Mouse (Mus musculus): ENCODE data around the gene Qk. TPM values are rescaled to one million over a fixed set of nuclear protein-coding genes. Genes with fewer than 3 reads are reported as not detected.
A peak's percentile ranks its signal among the peaks of the same experiment; 100 is the strongest.

Gene Qk
- polyA plus RNA-seq, 1 experiment from 2014 or later: 5.5 TPM

DNA sequence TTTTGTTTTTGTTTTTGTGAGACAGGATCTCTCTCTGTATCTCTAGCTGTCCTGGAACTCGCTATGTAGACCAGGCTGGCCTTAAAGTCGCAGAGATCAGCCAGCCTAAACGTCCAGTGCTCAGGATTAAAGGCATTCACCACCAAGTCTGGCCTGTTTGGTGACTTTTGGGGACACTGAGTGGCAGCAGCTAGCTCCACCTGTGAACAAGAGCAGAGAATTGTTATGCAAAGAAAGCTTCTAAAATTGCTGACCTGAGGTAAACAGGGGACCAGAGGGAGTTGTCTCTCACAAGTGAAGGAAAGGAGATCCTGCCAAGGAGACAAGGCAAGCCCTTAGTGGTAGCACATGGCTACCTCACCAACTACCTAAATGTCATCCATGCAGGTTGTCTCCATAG is 12.5 kb upstream of the Qk start:
- Histone ChIP-seq H3K36me3 (ENCODE audit: control insufficient read depth, insufficient read depth) (no peaks in the 10 kb centered on the region), H3K4me3 (ENCODE audit: low read depth, low read length) (no peak overlapping the region), H3K4me2 (ENCODE audit: low read depth, low read length) (no peak overlapping the region), H3K27ac (ENCODE audit: low read length) (no peak overlapping the region), H3K9ac (ENCODE audit: low read depth, low read length) (no peak overlapping the region), H3K27me3 (ENCODE audit: control insufficient read depth, insufficient read depth, low read depth, low read length) (peaks cover 24% of the 10 kb centered on the region), H3K9me3 (replicated peaks; ENCODE audit: control insufficient read depth, low read length) (no peaks in the 10 kb centered on the region), H3K4me1 (ENCODE audit: control insufficient read depth, low read depth, low read length) (no peaks in the 10 kb centered on the region; the same call in 1 of the 2 replicates)
- ATAC-seq (ENCODE audit: low read depth): no peak
- WGBS (ENCODE audit: insufficient replicate concordance): 47% methylated on average over 3 of the region's 3 CpGs

DNA sequence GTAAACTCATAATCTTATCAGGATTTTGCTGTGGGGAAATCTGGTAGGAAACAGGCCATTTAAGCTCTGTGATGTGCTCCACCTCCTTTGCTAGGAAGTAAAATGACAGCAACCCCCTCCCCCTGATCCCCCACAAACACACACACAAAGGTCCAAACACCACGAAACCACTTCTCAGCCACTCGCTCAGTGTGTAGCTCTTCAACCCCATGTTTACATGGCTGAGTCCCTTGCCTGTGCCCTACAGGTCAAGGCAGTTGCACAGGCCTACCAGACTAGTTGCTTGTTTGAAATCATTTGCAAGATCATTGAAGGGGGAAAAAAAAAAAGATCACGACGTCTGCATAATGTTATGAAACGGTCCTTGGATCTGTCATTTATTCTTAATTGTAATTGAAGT is 9.8 kb upstream of the Qk start:
- ATAC-seq (ENCODE audit: low read depth): peak; percentile 60
- Histone ChIP-seq H3K27me3 (ENCODE audit: control insufficient read depth, insufficient read depth, low read depth, low read length) (peaks cover under 1% of the 10 kb centered on the region), H3K36me3 (ENCODE audit: control insufficient read depth, insufficient read depth) (no peaks in the 10 kb centered on the region), H3K9me3 (replicated peaks; ENCODE audit: control insufficient read depth, low read length) (no peaks in the 10 kb centered on the region), H3K27ac (ENCODE audit: low read length) (0 out of 2 replicates have a peak overlapping the region, but pooled peaks have one; percentile 26), H3K4me3 (ENCODE audit: low read depth, low read length) (no peak overlapping the region), H3K9ac (ENCODE audit: low read depth, low read length) (no peak overlapping the region), H3K4me1 (ENCODE audit: control insufficient read depth, low read depth, low read length) (no peaks in the 10 kb centered on the region; the same call in none of the 2 replicates), H3K4me2 (ENCODE audit: low read depth, low read length) (no peak overlapping the region)
- 63% methylated on average over 5 of the region's 5 CpGs for WGBS (ENCODE audit: insufficient replicate concordance)

DNA sequence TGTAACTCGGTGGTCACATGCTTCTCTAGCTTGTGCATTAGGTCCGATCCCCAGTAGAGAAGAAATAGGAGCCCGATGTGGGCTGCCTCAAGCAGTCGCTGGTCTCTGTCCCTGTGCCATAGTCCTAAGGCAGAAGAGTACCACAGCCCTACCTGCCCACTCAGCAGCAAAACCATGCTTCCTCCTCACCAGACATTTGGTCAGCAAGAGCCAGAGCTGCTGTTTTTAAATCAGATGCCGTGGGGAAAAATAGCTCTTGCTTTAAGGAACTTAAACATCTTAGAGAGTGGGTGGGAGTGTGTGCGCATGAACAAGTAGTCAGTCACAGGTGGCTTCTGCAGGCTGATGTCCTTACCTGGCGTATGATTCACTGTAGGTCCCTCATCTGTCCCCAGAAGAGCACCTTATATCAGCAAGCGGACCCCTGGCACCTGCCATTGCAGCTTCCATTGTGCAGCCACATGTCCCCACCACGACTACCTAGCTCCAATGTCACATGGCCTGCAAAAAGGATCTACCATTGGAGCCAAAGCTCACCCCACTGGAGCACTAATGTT is 9.0 kb upstream of the Qk start:
- no peak overlapping the region for H3K4me2 ChIP-seq (ENCODE audit: low read depth, low read length)
- ATAC-seq (ENCODE audit: low read depth): no peak
- H3K27ac ChIP-seq (ENCODE audit: low read length): peak overlapping the region; percentile 29; the same call in 1 of the 2 replicates
- no peak overlapping the region for H3K4me3 ChIP-seq (ENCODE audit: low read depth, low read length)
- no peaks in the 10 kb centered on the region; the same call in none of the 2 replicates for H3K4me1 ChIP-seq (ENCODE audit: control insufficient read depth, low read depth, low read length)
- H3K36me3 ChIP-seq (ENCODE audit: control insufficient read depth, insufficient read depth): no peaks in the 10 kb centered on the region
- H3K27me3 ChIP-seq (ENCODE audit: control insufficient read depth, insufficient read depth, low read depth, low read length): no peaks in the 10 kb centered on the region
- H3K9ac ChIP-seq (ENCODE audit: low read depth, low read length): no peak overlapping the region
- 65% methylated on average over 9 of the region's 9 CpGs for WGBS (ENCODE audit: insufficient replicate concordance)
- no peaks in the 10 kb centered on the region for H3K9me3 ChIP-seq (replicated peaks; ENCODE audit: control insufficient read depth, low read length)

DNA sequence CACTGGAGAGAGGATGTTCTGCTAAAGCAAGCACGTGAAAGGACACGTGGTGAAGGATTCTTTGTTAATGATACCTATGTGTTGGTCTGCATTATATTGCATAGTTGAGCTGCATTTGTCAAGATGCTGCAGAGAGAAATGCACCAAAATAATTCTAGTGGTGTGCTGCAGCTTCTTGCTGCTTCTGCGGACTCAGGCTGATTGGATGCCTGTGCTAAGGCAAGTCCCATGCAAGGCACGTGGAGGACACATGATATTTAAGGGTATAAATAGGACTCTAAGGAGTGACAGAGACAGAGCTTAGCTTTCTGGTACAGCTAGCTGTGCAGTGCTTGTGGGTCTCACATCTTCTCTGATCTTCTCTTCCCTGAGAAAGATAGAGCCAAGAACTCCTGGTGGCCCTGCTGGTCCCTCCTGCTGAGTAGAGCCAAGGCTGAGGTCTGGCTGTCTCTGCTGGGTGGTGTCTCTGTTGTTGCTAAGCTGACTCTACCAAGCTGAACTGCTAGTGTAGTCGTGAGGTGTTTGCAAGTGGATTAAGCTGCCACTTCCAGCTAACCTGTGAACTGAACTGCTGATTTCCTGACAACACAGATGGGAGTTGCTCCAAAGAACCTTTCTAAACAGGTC is 8.0 kb upstream of the Qk start:
- no peaks in the 10 kb centered on the region for H3K9me3 ChIP-seq (replicated peaks; ENCODE audit: control insufficient read depth, low read length)
- H3K9ac ChIP-seq (ENCODE audit: low read depth, low read length): no peak overlapping the region
- H3K27ac ChIP-seq (ENCODE audit: low read length): no peak overlapping the region
- no peak overlapping the region for H3K4me2 ChIP-seq (ENCODE audit: low read depth, low read length)
- ATAC-seq (ENCODE audit: low read depth): no peak
- 58% methylated on average over 5 of the region's 5 CpGs for WGBS (ENCODE audit: insufficient replicate concordance)
- H3K4me3 ChIP-seq (ENCODE audit: low read depth, low read length): no peak overlapping the region
- no peaks in the 10 kb centered on the region for H3K36me3 ChIP-seq (ENCODE audit: control insufficient read depth, insufficient read depth)
- no peaks in the 10 kb centered on the region for H3K27me3 ChIP-seq (ENCODE audit: control insufficient read depth, insufficient read depth, low read depth, low read length)
- H3K4me1 ChIP-seq (ENCODE audit: control insufficient read depth, low read depth, low read length): no peaks in the 10 kb centered on the region; the same call in none of the 2 replicates

DNA sequence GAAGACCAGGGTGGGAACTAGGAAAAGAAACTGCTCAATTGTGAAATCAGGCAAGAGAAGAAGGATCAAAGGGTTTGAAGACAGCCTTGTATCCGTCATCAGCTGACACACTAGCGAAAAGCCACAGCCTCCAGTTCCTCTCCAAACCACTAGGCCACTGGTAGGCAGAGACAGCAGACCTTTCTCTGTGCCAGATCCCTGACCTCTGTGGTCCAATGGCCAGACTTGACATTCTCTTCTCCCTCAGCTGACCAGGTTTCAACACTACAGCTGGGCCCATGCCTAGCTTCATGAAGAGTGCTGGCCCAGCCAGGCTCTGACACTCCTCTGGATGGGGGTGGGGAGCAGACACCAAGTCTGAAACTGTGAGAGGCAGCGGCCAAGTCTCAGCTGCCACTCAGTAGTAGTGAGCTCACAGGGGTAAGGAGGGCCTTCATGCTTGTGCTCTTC is 7.0 kb upstream of the Qk start:
- no peak overlapping the region; the same call in 1 of the 2 replicates for H3K27ac ChIP-seq (ENCODE audit: low read length)
- H3K9me3 ChIP-seq (replicated peaks; ENCODE audit: control insufficient read depth, low read length): no peaks in the 10 kb centered on the region
- H3K4me1 ChIP-seq (ENCODE audit: control insufficient read depth, low read depth, low read length): no peaks in the 10 kb centered on the region; the same call in none of the 2 replicates
- H3K4me2 ChIP-seq (ENCODE audit: low read depth, low read length): no peak overlapping the region
- WGBS (ENCODE audit: insufficient replicate concordance): 38% methylated on average over 3 of the region's 3 CpGs
- no peaks in the 10 kb centered on the region for H3K27me3 ChIP-seq (ENCODE audit: control insufficient read depth, insufficient read depth, low read depth, low read length)
- no peak overlapping the region for H3K4me3 ChIP-seq (ENCODE audit: low read depth, low read length)
- H3K36me3 ChIP-seq (ENCODE audit: control insufficient read depth, insufficient read depth): no peaks in the 10 kb centered on the region
- no peak overlapping the region for H3K9ac ChIP-seq (ENCODE audit: low read depth, low read length)
- peak; percentile 61 for ATAC-seq (ENCODE audit: low read depth)

DNA sequence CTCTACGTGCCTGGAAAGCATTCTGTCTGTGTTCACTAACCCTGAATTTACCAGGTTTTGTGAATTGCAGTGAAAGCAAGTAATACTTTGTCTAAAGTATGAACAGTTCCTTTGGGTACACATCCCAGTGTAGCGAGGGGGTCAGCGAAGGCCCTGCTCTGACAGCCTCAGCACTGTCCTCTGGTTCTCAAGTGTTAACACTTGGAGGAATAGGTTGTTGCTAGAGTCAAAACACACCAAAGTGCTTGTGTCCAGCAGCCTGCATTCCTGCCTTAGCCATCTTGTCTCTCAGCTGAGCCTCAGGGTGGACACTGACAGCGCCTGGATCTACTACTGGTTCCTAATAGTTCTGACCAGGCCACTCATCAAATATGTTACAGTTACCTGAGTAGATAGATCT is 6.3 kb upstream of the Qk start:
- Histone ChIP-seq H3K4me1 (ENCODE audit: control insufficient read depth, low read depth, low read length) (no peaks in the 10 kb centered on the region; the same call in none of the 2 replicates), H3K9ac (ENCODE audit: low read depth, low read length) (no peak overlapping the region), H3K36me3 (ENCODE audit: control insufficient read depth, insufficient read depth) (no peaks in the 10 kb centered on the region), H3K27ac (ENCODE audit: low read length) (no peak overlapping the region), H3K27me3 (ENCODE audit: control insufficient read depth, insufficient read depth, low read depth, low read length) (no peaks in the 10 kb centered on the region), H3K4me3 (ENCODE audit: low read depth, low read length) (no peak overlapping the region), H3K4me2 (ENCODE audit: low read depth, low read length) (no peak overlapping the region), H3K9me3 (replicated peaks; ENCODE audit: control insufficient read depth, low read length) (no peaks in the 10 kb centered on the region)
- no peak for ATAC-seq (ENCODE audit: low read depth)
- 84% methylated on average over 4 of the region's 4 CpGs for WGBS (ENCODE audit: insufficient replicate concordance)

DNA sequence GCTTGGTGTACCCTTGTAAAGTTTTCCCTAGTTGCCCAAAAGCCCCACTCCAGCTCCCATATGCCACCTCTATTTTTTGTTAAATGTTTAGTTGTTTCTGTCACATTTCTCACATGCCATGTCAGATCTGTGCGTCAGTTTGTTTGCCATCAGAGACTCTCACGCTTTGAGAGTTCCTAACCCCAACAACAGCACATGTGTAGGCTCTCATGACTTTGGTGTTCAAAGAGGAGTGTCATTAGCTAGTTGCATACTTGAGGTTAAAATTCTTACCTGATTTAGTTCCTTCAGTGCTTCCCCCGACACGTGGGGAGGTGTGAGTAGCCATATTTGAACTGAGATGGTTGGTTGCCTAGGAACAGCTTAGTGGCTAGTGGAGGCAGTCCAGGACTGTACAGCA is 2.1 kb upstream of the Qk start:
- H3K4me3 ChIP-seq (ENCODE audit: low read depth, low read length): no peak overlapping the region
- no peak overlapping the region for H3K4me2 ChIP-seq (ENCODE audit: low read depth, low read length)
- no peaks in the 10 kb centered on the region for H3K9me3 ChIP-seq (replicated peaks; ENCODE audit: control insufficient read depth, low read length)
- no peaks in the 10 kb centered on the region for H3K36me3 ChIP-seq (ENCODE audit: control insufficient read depth, insufficient read depth)
- WGBS (ENCODE audit: insufficient replicate concordance): 66% methylated on average over 4 of the region's 4 CpGs
- no peaks in the 10 kb centered on the region for H3K27me3 ChIP-seq (ENCODE audit: control insufficient read depth, insufficient read depth, low read depth, low read length)
- H3K27ac ChIP-seq (ENCODE audit: low read length): no peak overlapping the region
- ATAC-seq (ENCODE audit: low read depth): no peak
- no peaks in the 10 kb centered on the region; the same call in none of the 2 replicates for H3K4me1 ChIP-seq (ENCODE audit: control insufficient read depth, low read depth, low read length)
- H3K9ac ChIP-seq (ENCODE audit: low read depth, low read length): no peak overlapping the region

DNA sequence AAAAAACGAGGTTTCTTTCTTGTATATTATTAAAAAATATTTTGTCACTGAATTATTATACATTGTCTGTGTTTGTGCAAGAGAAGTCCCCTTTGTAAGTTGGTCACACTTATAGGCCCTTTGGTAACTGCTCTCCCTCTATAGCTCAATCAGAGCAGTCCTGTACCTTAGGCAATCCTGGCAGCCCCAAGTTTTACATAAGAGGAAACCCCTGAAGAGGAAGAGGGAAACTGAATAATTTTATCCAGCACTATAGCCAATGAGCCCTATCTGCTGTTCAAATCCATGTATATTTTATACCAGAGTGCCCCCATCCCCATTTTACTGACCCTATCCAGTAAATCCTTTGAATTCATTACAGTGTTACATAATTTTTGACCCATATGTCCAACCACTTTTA is 1.4 kb upstream of the Qk start:
- Histone ChIP-seq H3K4me2 (ENCODE audit: low read depth, low read length) (no peak overlapping the region), H3K36me3 (ENCODE audit: control insufficient read depth, insufficient read depth) (no peaks in the 10 kb centered on the region), H3K27ac (ENCODE audit: low read length) (no peak overlapping the region), H3K27me3 (ENCODE audit: control insufficient read depth, insufficient read depth, low read depth, low read length) (no peaks in the 10 kb centered on the region), H3K9me3 (replicated peaks; ENCODE audit: control insufficient read depth, low read length) (no peaks in the 10 kb centered on the region), H3K4me1 (ENCODE audit: control insufficient read depth, low read depth, low read length) (peaks cover 3% of the 10 kb centered on the region), H3K4me3 (ENCODE audit: low read depth, low read length) (no peak overlapping the region), H3K9ac (ENCODE audit: low read depth, low read length) (no peak overlapping the region)
- WGBS (ENCODE audit: insufficient replicate concordance): 20% methylated on average over 1 of the region's 1 CpGs
- no peak for ATAC-seq (ENCODE audit: low read depth)

DNA sequence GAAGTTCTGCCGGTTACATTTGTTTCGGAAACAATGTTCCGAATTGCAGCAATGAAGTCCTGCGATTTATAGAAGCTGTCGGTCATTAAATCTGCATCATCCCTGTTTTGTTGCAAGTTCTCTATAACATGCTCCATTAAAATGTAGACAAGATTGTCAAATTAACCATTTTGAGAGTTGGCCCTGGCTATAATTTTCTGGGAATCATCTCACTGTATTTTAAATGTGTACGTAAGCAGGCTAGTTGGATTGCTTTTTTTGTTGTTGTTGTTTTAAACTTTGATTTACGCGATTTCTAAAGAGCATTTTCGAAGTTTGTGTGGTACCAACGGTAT is 769 bp upstream of the Qk start:
- Histone ChIP-seq H3K4me2 (ENCODE audit: low read depth, low read length) (peak overlapping the region; percentile 92), H3K27me3 (ENCODE audit: control insufficient read depth, insufficient read depth, low read depth, low read length) (no peaks in the 10 kb centered on the region), H3K4me3 (ENCODE audit: low read depth, low read length) (peak overlapping the region; percentile 94), H3K36me3 (ENCODE audit: control insufficient read depth, insufficient read depth) (no peaks in the 10 kb centered on the region), H3K9ac (ENCODE audit: low read depth, low read length) (peak overlapping the region; percentile 94), H3K9me3 (replicated peaks; ENCODE audit: control insufficient read depth, low read length) (no peaks in the 10 kb centered on the region), H3K4me1 (ENCODE audit: control insufficient read depth, low read depth, low read length) (peaks cover 3% of the 10 kb centered on the region), H3K27ac (ENCODE audit: low read length) (peak overlapping the region; percentile 85)
- WGBS (ENCODE audit: insufficient replicate concordance): 24% methylated on average over 10 of the region's 10 CpGs
- no peak for ATAC-seq (ENCODE audit: low read depth)
